In genomic region chr17:23854229-23854765, GRCm38 (mm10) we compare ENCODE assay signal across 22 mouse cellular contexts. TPM values are rescaled to one million over a fixed set of nuclear protein-coding genes. Genes with fewer than 3 reads are reported as not detected.
"Had no signal": no experiment of that assay in that cellular context is flagged by ENCODE, and none has a peak within 500 bp of the region (broad histone marks: within the 10 kb centered on the region; RNA-seq: fewer than 3 reads in every experiment).

No protein-coding gene starts in this region.

- H3K9ac ChIP-seq: liver, embryonic 15.5 days; midbrain, embryonic 15.5 days; neural tube, embryonic 13.5 days had no signal

- H3K36me3 ChIP-seq: limb, embryonic 10.5 days; liver, embryonic 15.5 days; midbrain, embryonic 10.5 days; midbrain, embryonic 15.5 days; neural tube, embryonic 13.5 days had no signal

- H3K27ac ChIP-seq: limb, embryonic 10.5 days; liver, embryonic 15.5 days; midbrain, embryonic 10.5 days; midbrain, embryonic 15.5 days; neural tube, embryonic 13.5 days had no signal

- H3K27me3 ChIP-seq: liver, embryonic 15.5 days; midbrain, embryonic 15.5 days; neural tube, embryonic 13.5 days had no signal

- H3K4me2 ChIP-seq: liver, embryonic 11.5 days; liver, embryonic 15.5 days; midbrain, embryonic 15.5 days; neural tube, embryonic 13.5 days had no signal

- H3K4me1 ChIP-seq: liver, embryonic 15.5 days; midbrain, embryonic 10.5 days; midbrain, embryonic 15.5 days; neural tube, embryonic 13.5 days had no signal

- DNase-seq: kidney, postnatal 14 days; lung, adult 2 months; lung, postnatal 36 days; right cerebral cortex, postnatal 14 days; thymus, postnatal 36 days had no signal

- H3K4me3 ChIP-seq: limb, embryonic 10.5 days; liver, embryonic 15.5 days; midbrain, embryonic 10.5 days; midbrain, embryonic 15.5 days; neural tube, embryonic 13.5 days had no signal

- H3K9me3 ChIP-seq: limb, embryonic 10.5 days; liver, embryonic 15.5 days; midbrain, embryonic 10.5 days; midbrain, embryonic 15.5 days; neural tube, embryonic 13.5 days had no signal

- ATAC-seq: lung, postnatal 0 days; midbrain, embryonic 15.5 days had no signal

RNA-seq across cellular contexts. Expression of gene Prss41, which starts 10.3 kb away (rescaled TPM):
- total RNA-seq: megakaryocyte, adult 5-6 weeks; monocyte, adult 5-6 weeks had no signal

RNA-seq across cellular contexts. Expression of gene Prss32, which starts 10.6 kb away (rescaled TPM):
- total RNA-seq: layer of hippocampus, adult 8-10 months; left cerebral cortex, adult 18-20 months; megakaryocyte, adult 5-6 weeks; monocyte, adult 5-6 weeks had no signal
- polyA plus RNA-seq: limb, embryonic 10.5 days; limb, embryonic 14.5 days; liver, embryonic 11.5 days; liver, embryonic 15.5 days; lung, adult 2 months; lung, postnatal 0 days; midbrain, embryonic 10.5 days; midbrain, embryonic 15.5 days; neural tube, embryonic 13.5 days had no signal

RNA-seq across cellular contexts. Expression of gene Prss21, which starts 13.6 kb away (rescaled TPM):
- total RNA-seq: layer of hippocampus, adult 8-10 months; layer of hippocampus, postnatal 14 days; left cerebral cortex, adult 18-20 months; left cerebral cortex, postnatal 14 days; megakaryocyte, adult 5-6 weeks; monocyte, adult 5-6 weeks had no signal
- polyA plus RNA-seq: large intestine, adult 2 months; limb, embryonic 10.5 days; limb, embryonic 14.5 days; liver, embryonic 11.5 days; liver, embryonic 15.5 days; lung, adult 2 months; lung, postnatal 0 days; midbrain, embryonic 10.5 days; midbrain, embryonic 15.5 days; neural tube, embryonic 13.5 days; stomach, embryonic 16.5 days; thymus, postnatal 0 days had no signal

RNA-seq across cellular contexts. Expression of gene Prss33, which starts 18.4 kb away (rescaled TPM):
- total RNA-seq: layer of hippocampus, postnatal 14 days; left cerebral cortex, adult 18-20 months; left cerebral cortex, postnatal 14 days; megakaryocyte, adult 5-6 weeks; monocyte, adult 5-6 weeks had no signal
- polyA plus RNA-seq: limb, embryonic 10.5 days; liver, embryonic 11.5 days; liver, embryonic 15.5 days; lung, adult 2 months; lung, postnatal 0 days; neural tube, embryonic 13.5 days had no signal
